Mouse (Mus musculus): Measurements from ENCODE around the gene 1700012B09Rik.

Gene 1700012B09Rik

GRCm38 (mm10) chr9:14728365-14728764, 42.5 kb downstream of the 1700012B09Rik start:
- peak; percentile 46 for DNase-seq

DNA sequence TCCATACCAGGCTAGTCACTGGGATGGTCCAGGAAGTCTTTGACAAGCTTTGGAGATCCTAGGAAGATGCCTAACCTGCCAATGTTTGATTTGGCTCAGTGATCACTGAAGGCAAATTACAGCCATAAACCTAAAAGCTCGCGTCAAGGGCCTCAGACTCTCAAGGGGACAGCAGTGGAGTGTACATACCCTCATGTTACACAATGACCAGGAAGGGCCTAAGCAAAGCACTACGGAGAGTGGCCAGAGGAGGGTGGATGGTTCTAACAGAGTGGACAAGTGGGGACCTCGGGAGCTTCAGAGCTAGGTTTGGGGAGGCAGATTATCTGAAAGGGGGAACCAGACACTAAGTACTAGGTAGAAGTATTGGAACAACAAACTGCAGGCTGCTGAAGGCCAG, 44.2 kb downstream of the 1700012B09Rik start:
- DNase-seq = peak; percentile 55

DNA sequence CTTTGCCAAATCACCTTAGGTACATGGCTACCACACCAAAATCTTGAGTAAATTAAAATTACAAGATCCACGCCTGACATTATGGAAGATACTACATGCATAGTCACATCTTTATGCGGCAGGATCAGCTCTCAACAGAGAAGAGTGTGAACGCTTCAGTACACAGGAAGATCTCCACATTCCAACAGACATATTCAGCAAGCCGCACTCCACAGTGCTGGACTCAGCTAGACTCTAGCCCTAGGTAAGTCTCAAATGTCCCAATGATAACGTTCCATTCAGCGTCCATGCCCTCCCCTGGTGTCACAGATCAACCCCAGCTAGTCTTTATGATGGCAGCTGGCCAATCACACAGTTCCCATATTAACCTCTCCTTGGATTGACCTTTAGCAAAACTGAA, 44.8 kb downstream of the 1700012B09Rik start:
- DNase-seq = no peak

GRCm38 (mm10) chr9:14724755-14725420, 45.9 kb downstream of the 1700012B09Rik start:
- DNase-seq = no peak

DNA sequence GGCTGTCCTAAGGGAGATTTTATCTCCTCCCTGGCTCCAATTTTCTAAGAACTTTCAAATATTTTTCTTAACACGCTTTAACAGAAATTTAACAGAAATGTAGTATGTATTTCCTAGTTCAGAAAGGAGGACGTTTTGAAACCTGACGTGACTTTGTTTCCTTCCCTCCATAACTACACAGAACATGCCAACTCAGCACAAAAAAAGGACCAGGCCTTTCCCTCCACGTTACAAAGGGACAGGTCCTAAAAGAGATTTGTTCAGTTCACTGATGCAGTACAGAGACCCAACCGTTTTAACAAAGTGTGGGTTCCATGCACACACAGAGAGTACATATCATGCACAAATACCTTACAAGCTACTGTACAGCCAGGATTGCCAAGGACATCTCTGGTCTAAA, 49.2 kb downstream of the 1700012B09Rik start:
- DNase-seq = no peak

- no peak for DNase-seq
Observed at GRCm38 (mm10) chr9:14720384-14720783, 50.4 kb downstream of the 1700012B09Rik start.

GRCm38 (mm10) chr9:14718332-14718691, 52.5 kb downstream of the 1700012B09Rik start:
- peak; percentile 59 for DNase-seq

GRCm38 (mm10) chr9:14717689-14718331, 53.0 kb downstream of the 1700012B09Rik start:
- DNase-seq = peak; percentile 45

GRCm38 (mm10) chr9:14715258-14715657, 55.6 kb downstream of the 1700012B09Rik start:
- DNase-seq = no peak

- DNase-seq = no peak
Observed at GRCm38 (mm10) chr9:14710910-14711309, 59.9 kb downstream of the 1700012B09Rik start.

All from lung, postnatal 36 days (tissue).